Mouse (Mus musculus): ENCODE measurements around the gene Fezf2. TPM values are rescaled to one million over a fixed set of nuclear protein-coding genes. Genes with fewer than 3 reads are reported as not detected.

Gene Fezf2
- polyA plus RNA-seq, 1 experiment from 2014 or later: not detected

Other genes starting within 250 kb of the Fezf2 start
- 0.05 TPM in 2 replicates for gene Gm49355, start 64.2 kb downstream of the Fezf2 start, polyA plus RNA-seq (2016; fragmentation: Nextera tagmentation; extraction: Ambion mirVana)
- 17.5 and 20.4 TPM in 2 replicates for gene 3830406C13Rik, start 64.0 kb downstream of the Fezf2 start, polyA plus RNA-seq (2016; fragmentation: Nextera tagmentation; extraction: Ambion mirVana)